Mouse (Mus musculus) lung, embryonic 16.5 days (tissue): ENCODE data around the gene Gm3233. TPM values are rescaled to one million over a fixed set of nuclear protein-coding genes. Genes with fewer than 3 reads are reported as not detected.
"Not testable (repeated sequence)": the region's sequence is repeated elsewhere in the genome, so short reads cannot be mapped to it uniquely, and the experiment has no call there.

Experiments
- ATAC-seq: fragments of 200-750 bp; cut with Nextera tagmentation; 2 replicates; pipeline ENCODE4 v1.8.0; 2017; ENCODE audit warnings: low read depth, mild to moderate bottlenecking, moderate library complexity
- H3K27ac ChIP-seq: fragments of 300-500 bp; sonication (generic); 2 replicates; pipeline ENCODE4 v1.5.1; 2014; ENCODE audit warnings: mild to moderate bottlenecking, control low read depth, low read length
- H3K27me3 ChIP-seq: fragments of 300-500 bp; sonication (generic); 2 replicates; pipeline ENCODE4 v1.6.1; 2014; ENCODE audit warnings: low read depth, low read length, mixed read lengths; ENCODE audit not compliant: control insufficient read depth, insufficient read depth
- H3K36me3 ChIP-seq: fragments of 300-500 bp; sonication (generic); 2 replicates; pipeline ENCODE4 v1.6.1; 2014; ENCODE audit warnings: low read length; ENCODE audit not compliant: control insufficient read depth, insufficient read depth
- H3K4me1 ChIP-seq: fragments of 300-500 bp; sonication (generic); replicated peaks from 2 replicates; pipeline ENCODE4 v1.6.1; 2014; ENCODE audit warnings: low read length, mixed read lengths; ENCODE audit not compliant: control insufficient read depth, insufficient read depth
- H3K4me2 ChIP-seq: fragments of 300-500 bp; sonication (generic); 2 replicates; pipeline ENCODE4 v1.6.1; 2014; ENCODE audit warnings: low read depth, low read length, control low read depth
- H3K4me3 ChIP-seq: fragments of 300-500 bp; sonication (generic); 2 replicates; pipeline ENCODE4 v1.5.1; 2014; ENCODE audit warnings: mild to moderate bottlenecking, low read length, control low read depth
- H3K9ac ChIP-seq: fragments of 300-500 bp; sonication (generic); 2 replicates; pipeline ENCODE4 v1.6.1; 2014; ENCODE audit warnings: low read length, control low read depth
- H3K9me3 ChIP-seq: fragments of 300-500 bp; sonication (generic); 2 replicates; pipeline ENCODE4 v1.6.1; 2016; ENCODE audit warnings: low read length; ENCODE audit not compliant: control insufficient read depth
- WGBS: fragments of 180-500 bp; shearing (Covaris S2); extraction: QIAGEN DNeasy Blood & Tissue Kit; methylation state at CpG from one replicate; pipeline ENCODE4 v1.1.7; 2014; 5-methylcytosine and 5-hydroxymethylcytosine counted together
- polyA plus RNA-seq: library from polyadenylated mRNA; unstranded; fragments of >200 nt; fragmentation: Nextera tagmentation; extraction: Ambion mirVana; gene quantifications from 2 replicates; pipeline ENCODE4 v1.2.1, GENCODE M21; 2015

Gm3233 gene
- polyA plus RNA-seq, 1 experiment from 2014 or later = not detected

DNA sequence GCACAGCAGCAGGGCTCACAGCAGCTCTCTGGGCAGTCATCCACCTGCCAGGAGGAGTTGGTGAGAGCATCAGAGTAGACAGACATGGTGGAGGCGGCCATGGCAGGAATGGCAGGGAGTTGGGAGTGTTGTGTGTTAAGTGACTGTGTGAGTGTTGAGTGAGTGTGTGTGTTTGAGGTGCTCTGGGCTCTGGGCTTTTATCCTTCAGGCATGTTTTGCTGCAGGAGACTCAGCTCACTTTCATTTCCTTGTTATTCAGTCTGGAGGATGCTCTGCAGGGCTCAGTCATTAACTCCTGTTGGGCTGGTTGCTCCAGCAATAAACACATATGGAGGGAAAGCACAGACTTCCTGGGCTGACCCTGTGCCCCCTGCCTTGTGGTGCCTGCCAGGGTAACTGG, 23.0 kb upstream of the Gm3233 start, which contains the start of gene Gm3250:
Gm3250 (minus strand) TSS at position 101 of the 400 bp plus-strand sequence.
- WGBS = 29% methylated on average over 1 of the region's 1 CpGs
- not testable (repeated sequence) for ATAC-seq, H3K4me2 ChIP-seq, H3K36me3 ChIP-seq, H3K9me3 ChIP-seq, H3K27ac ChIP-seq, H3K9ac ChIP-seq, H3K4me1 ChIP-seq, H3K27me3 ChIP-seq, H3K4me3 ChIP-seq

DNA sequence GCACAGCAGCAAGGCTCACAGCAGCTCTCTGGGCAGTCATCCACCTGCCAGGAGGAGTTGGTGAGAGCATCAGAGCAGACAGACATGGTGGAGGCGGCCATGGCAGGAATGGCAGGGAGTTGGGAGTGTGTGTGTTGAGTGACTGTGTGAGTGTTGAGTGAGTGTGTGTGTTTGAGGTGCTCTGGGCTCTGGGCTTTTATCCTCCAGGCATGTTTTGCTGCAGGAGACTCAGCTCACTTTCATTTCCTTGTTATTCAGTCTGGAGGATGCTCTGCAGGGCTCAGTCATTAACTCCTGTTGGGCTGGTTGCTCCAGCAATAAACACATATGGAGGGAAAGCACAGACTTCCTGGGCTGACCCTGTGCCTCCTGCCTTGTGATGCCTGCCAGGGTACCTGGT, 17.4 kb upstream of the Gm3233 start, which contains the start of gene Gm7138:
Gm7138 (minus strand) TSS at position 101 of the 400 bp plus-strand sequence.
- WGBS = 56% methylated on average over 1 of the region's 1 CpGs
- not testable (repeated sequence) for H3K4me1 ChIP-seq, ATAC-seq, H3K4me2 ChIP-seq, H3K9ac ChIP-seq, H3K36me3 ChIP-seq, H3K9me3 ChIP-seq, H3K27me3 ChIP-seq, H3K4me3 ChIP-seq, H3K27ac ChIP-seq

DNA sequence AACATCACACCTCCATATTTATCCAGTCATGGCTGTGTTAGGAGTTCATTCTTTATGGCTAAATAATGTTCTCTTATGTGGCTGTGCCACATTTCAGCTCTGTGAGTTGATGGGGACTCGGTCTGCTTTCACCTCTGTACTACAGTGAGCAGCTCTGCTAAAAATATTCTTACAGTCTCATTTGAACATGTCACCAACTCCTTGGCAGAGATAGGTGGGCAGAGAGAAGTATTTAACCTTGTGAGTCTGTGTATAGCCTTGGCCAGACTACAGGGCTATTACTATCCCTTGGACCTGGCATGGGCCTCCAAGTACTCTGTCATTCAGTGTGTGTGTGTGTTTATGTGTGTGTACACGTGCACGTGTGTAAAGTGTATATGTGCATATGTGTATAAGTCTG, 12.7 kb upstream of the Gm3233 start:
- not testable (repeated sequence) for H3K4me1 ChIP-seq, H3K4me2 ChIP-seq, H3K4me3 ChIP-seq, H3K27me3 ChIP-seq, ATAC-seq, H3K9me3 ChIP-seq, H3K9ac ChIP-seq, H3K36me3 ChIP-seq, H3K27ac ChIP-seq
- 60% methylated on average over 1 of the region's 3 CpGs for whole genome bisulfite sequencing

GRCm38 (mm10) chr10:77771225-77771624, 11.7 kb upstream of the Gm3233 start, which contains the start of gene Gm3238:
TSS of gene Gm3238 (minus strand) at chr10:77771325.
- H3K9me3 ChIP-seq, H3K27ac ChIP-seq, H3K4me2 ChIP-seq, ATAC-seq, H3K4me3 ChIP-seq, H3K9ac ChIP-seq, H3K4me1 ChIP-seq, H3K36me3 ChIP-seq, H3K27me3 ChIP-seq: not testable (repeated sequence)
- no CpG with 5 or more reads among the region's 1 CpGs for WGBS

- H3K4me1 ChIP-seq = no peaks in the 10 kb centered on the region
- no peak overlapping the region for H3K9ac ChIP-seq
- H3K4me3 ChIP-seq = no peak overlapping the region
- no peak overlapping the region for H3K4me2 ChIP-seq
- H3K27me3 ChIP-seq = no peaks in the 10 kb centered on the region
- no peaks in the 10 kb centered on the region for H3K9me3 ChIP-seq
- no peaks in the 10 kb centered on the region for H3K36me3 ChIP-seq
- WGBS = 86% methylated on average over 1 of the region's 1 CpGs
- H3K27ac ChIP-seq = no peak overlapping the region
- no peak for ATAC-seq
Measured at GRCm38 (mm10) chr10:77769727-77770126, 10.2 kb upstream of the Gm3233 start.

GRCm38 (mm10) chr10:77753448-77753847, 6.0 kb downstream of the Gm3233 start:
- ATAC-seq = no peak
- Histone ChIP-seq H3K4me1 (no peaks in the 10 kb centered on the region), H3K4me2 (no peak overlapping the region)

DNA sequence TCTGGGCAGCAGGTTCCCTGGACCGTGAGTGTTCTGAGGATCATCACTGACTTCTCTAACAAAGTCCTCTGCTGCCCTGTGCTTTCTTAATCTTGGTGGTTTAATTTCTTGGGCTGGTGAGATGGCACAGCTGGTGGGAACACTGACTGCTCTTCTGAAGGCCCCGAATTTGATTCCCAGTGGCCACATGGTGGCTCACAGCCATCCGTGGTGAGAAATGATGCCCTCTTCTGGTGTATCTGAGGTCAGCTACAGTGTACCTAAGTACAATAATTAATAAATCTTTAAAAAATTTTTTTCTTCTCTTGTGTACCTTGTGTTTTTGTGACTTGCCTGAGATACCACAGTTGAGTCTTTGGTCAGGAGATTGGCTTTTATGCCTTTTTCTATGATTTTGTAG, 7.2 kb downstream of the Gm3233 start:
- not testable (repeated sequence) for H3K9ac ChIP-seq, H3K27me3 ChIP-seq, H3K36me3 ChIP-seq, H3K27ac ChIP-seq, H3K4me1 ChIP-seq, H3K4me3 ChIP-seq, ATAC-seq, H3K9me3 ChIP-seq, H3K4me2 ChIP-seq
- 49% methylated on average over 3 of the region's 3 CpGs for WGBS

More at GRCm38 (mm10) chr10:77753448-77753847, 6.0 kb downstream of the Gm3233 start:
- Histone ChIP-seq H3K4me3 (no peak overlapping the region), H3K36me3 (no peaks in the 10 kb centered on the region), H3K9ac (no peak overlapping the region), H3K9me3 (no peaks in the 10 kb centered on the region), H3K27ac (no peak overlapping the region), H3K27me3 (no peaks in the 10 kb centered on the region)

DNA sequence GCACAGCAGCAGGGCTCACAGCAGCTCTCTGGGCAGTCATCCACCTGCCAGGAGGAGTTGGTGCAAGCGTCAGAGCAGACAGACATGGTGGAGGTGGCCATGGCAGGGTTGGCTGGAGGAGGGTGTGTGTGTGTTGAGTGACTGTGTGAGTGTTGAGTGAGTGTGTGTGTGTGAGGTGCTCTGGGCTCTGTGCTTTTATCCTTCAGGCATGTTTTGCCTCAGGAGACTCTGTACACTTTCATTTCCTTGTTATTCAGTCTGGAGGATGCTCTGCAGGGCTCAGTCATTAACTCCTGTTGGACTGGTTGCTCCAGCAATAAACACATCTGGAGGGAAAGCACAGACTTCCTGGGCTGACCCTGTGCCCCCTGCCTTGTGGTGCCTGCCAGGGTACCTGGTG, 8.2 kb downstream of the Gm3233 start, which contains the start of gene Gm9736:
Gm9736 (minus strand) TSS at position 101 of the 400 bp plus-strand sequence.
- H3K4me3 ChIP-seq, H3K4me2 ChIP-seq, H3K9me3 ChIP-seq, H3K9ac ChIP-seq, H3K4me1 ChIP-seq, H3K27ac ChIP-seq, ATAC-seq, H3K36me3 ChIP-seq, H3K27me3 ChIP-seq: not testable (repeated sequence)
- WGBS = 33% methylated on average over 1 of the region's 1 CpGs

DNA sequence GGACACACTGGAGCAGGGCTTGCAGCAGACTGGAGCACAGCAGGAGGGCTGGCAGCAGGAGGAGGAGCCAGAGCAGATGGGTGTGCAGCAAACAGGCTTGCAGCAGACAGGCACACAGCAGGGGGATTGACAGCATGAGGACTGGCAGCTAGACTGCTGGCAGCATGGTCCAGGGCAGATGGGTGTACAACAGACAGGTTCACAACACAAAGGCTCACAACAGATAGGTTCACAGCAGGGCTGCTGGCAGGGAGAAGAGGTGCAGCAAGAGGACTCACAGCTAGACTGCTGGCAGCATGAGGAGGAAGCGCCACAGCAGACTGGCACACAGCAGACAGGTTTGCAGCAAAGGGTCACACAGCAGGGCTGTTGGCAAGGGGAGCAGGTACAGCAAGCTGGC, 8.8 kb downstream of the Gm3233 start:
- H3K4me3 ChIP-seq, H3K4me1 ChIP-seq, H3K9me3 ChIP-seq, H3K4me2 ChIP-seq, H3K9ac ChIP-seq, H3K36me3 ChIP-seq, H3K27ac ChIP-seq, H3K27me3 ChIP-seq, ATAC-seq: not testable (repeated sequence)
- 62% methylated on average over 1 of the region's 1 CpGs for WGBS
